Mouse (Mus musculus): ENCODE results near the gene Gm6760. TPM values are rescaled to one million over a fixed set of nuclear protein-coding genes. Genes with fewer than 3 reads are reported as not detected.

Gene Gm6760
- not detected for polyA plus RNA-seq (2012; fragmentation: generic; extraction: Trizol)
- long read RNA-seq, experiment 1 = 0 reads
- long read RNA-seq, experiment 2 = 0 reads

GRCm38 (mm10) chrX:64152098-64152497 is at the start of gene Gm6760:
TSS of gene Gm6760 (minus strand) at chrX:64152198.
- Histone ChIP-seq H3K79me2 (ENCODE audit: control insufficient read depth, insufficient read depth) (no peaks in the 10 kb centered on the region), H3K79me3 (ENCODE audit: low read depth) (no peaks in the 10 kb centered on the region), H3K4me3 (ENCODE audit: insufficient read depth, poor library complexity, severe bottlenecking) (no peak within 1 kb of the TSS), H3K27me3 (ENCODE audit: control insufficient read depth, insufficient read depth, insufficient read length) (no peaks in the 10 kb centered on the region), H3K36me3 (ENCODE audit: control insufficient read depth, insufficient read depth) (no peaks in the 10 kb centered on the region), H3ac (ENCODE audit: control insufficient read depth, insufficient read length, low read depth) (no peak within 1 kb of the TSS)
- no peak for TF ChIP-seq MYOG (IDR thresholded peaks at IDR 0.05; ENCODE audit: control insufficient read depth, extremely low read depth, insufficient read length)
- TF ChIP-seq USF1 (IDR thresholded peaks at IDR 0.05; ENCODE audit: low read depth) = no peak
- TF ChIP-seq CEBPB (IDR thresholded peaks at IDR 0.05; ENCODE audit: low read depth) = no peak
- TF ChIP-seq FOSL1 (IDR thresholded peaks at IDR 0.05; ENCODE audit: insufficient read depth, low read length, poor library complexity, severe bottlenecking) = no peak
- no peak for TF ChIP-seq CTCF (IDR thresholded peaks at IDR 0.05; ENCODE audit: control insufficient read depth, insufficient read depth, insufficient read length)
- TF ChIP-seq MAX (IDR thresholded peaks at IDR 0.05) = no peak
- TF ChIP-seq MYOD1 (IDR thresholded peaks at IDR 0.05; ENCODE audit: control insufficient read depth, insufficient read length, low read depth) = no peak

DNA sequence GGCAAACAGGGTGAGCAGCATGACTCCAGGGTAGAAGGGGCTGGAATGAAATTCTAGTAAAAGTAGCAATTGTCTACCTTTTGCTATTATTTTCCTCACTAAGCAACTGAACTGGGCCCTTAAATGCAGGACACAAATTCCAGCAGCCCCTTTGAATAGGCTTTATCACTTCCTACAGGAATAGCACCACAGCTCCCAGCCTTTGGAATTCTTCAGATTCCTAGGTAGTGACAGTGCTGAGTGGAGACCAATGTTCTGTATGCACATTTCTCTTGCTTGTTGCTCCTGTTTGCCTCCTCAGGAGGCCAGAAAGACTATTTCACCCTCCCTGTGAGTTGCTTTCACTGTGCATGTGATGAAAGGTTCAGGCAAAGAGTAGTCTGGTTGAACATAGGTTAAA is 29.2 kb upstream of the Gm6760 start:
- H3ac ChIP-seq (ENCODE audit: control insufficient read depth, insufficient read length, low read depth) = no peak overlapping the region
- H3K36me3 ChIP-seq (ENCODE audit: control insufficient read depth, insufficient read depth) = no peaks in the 10 kb centered on the region
- no peak overlapping the region for H3K4me3 ChIP-seq (ENCODE audit: insufficient read depth, poor library complexity, severe bottlenecking)
- H3K27me3 ChIP-seq (ENCODE audit: control insufficient read depth, insufficient read depth, insufficient read length) = no peaks in the 10 kb centered on the region
- TF ChIP-seq MYOG (IDR thresholded peaks at IDR 0.05; ENCODE audit: control insufficient read depth, extremely low read depth, insufficient read length) = no peak
- TF ChIP-seq CEBPB (IDR thresholded peaks at IDR 0.05; ENCODE audit: low read depth) = no peak
- TF ChIP-seq FOSL1 (IDR thresholded peaks at IDR 0.05; ENCODE audit: insufficient read depth, low read length, poor library complexity, severe bottlenecking) = no peak
- no peak for TF ChIP-seq MAX (IDR thresholded peaks at IDR 0.05)
- TF ChIP-seq USF1 (IDR thresholded peaks at IDR 0.05; ENCODE audit: low read depth) = no peak
- TF ChIP-seq CTCF (IDR thresholded peaks at IDR 0.05; ENCODE audit: control insufficient read depth, insufficient read depth, insufficient read length) = no peak
- TF ChIP-seq MYOD1 (IDR thresholded peaks at IDR 0.05; ENCODE audit: control insufficient read depth, insufficient read length, low read depth) = no peak
- H3K79me2 ChIP-seq (ENCODE audit: control insufficient read depth, insufficient read depth) = no peaks in the 10 kb centered on the region
- H3K79me3 ChIP-seq (ENCODE audit: low read depth) = no peaks in the 10 kb centered on the region

DNA sequence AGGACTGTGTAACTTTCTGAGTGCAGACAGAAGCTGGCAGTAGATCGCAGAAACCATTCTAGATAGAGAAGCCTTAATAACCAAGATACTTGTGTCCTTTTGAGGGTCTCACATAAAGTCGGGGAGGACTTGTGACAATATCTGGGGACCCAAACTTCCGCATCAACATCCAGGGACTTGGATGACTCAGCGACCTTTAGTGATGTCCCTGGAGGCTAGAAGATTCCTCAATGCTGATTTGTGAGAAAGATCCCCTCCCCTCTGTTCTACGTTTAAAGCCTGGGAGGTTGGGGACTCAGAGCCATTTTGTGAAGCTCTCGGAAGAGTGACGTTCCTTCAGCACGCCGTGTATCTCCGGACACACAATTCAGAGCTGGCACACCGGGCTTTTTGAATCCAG is 21.2 kb upstream of the Gm6760 start, which contains the start of gene 3830417A13Rik:
3830417A13Rik (plus strand) TSS at position 301 of the 400 bp plus-strand sequence.
- H3K4me3 ChIP-seq (ENCODE audit: insufficient read depth, poor library complexity, severe bottlenecking) = no peak within 1 kb of the TSS
- no peak for TF ChIP-seq MAX (IDR thresholded peaks at IDR 0.05)
- no peak for TF ChIP-seq MYOG (IDR thresholded peaks at IDR 0.05; ENCODE audit: control insufficient read depth, extremely low read depth, insufficient read length)
- no peak for TF ChIP-seq USF1 (IDR thresholded peaks at IDR 0.05; ENCODE audit: low read depth)
- no peak for TF ChIP-seq CEBPB (IDR thresholded peaks at IDR 0.05; ENCODE audit: low read depth)
- TF ChIP-seq FOSL1 (IDR thresholded peaks at IDR 0.05; ENCODE audit: insufficient read depth, low read length, poor library complexity, severe bottlenecking) = no peak
- TF ChIP-seq CTCF (IDR thresholded peaks at IDR 0.05; ENCODE audit: control insufficient read depth, insufficient read depth, insufficient read length) = no peak
- TF ChIP-seq MYOD1 (IDR thresholded peaks at IDR 0.05; ENCODE audit: control insufficient read depth, insufficient read length, low read depth) = no peak

More for the DNA sequence above, 21.2 kb upstream of the Gm6760 start, which contains the start of gene 3830417A13Rik:
- Histone ChIP-seq H3K79me2 (ENCODE audit: control insufficient read depth, insufficient read depth) (no peaks in the 10 kb centered on the region), H3K79me3 (ENCODE audit: low read depth) (no peaks in the 10 kb centered on the region), H3K27me3 (ENCODE audit: control insufficient read depth, insufficient read depth, insufficient read length) (no peaks in the 10 kb centered on the region), H3ac (ENCODE audit: control insufficient read depth, insufficient read length, low read depth) (no peak within 1 kb of the TSS), H3K36me3 (ENCODE audit: control insufficient read depth, insufficient read depth) (no peaks in the 10 kb centered on the region)

Other genes with a start within 250 kb of the Gm6760 start
- 1.8 TPM for gene 3830417A13Rik, start 21.4 kb upstream of the Gm6760 start, polyA plus RNA-seq (2012; fragmentation: generic; extraction: Trizol)
- not detected for gene Slitrk4, start 124.8 kb upstream of the Gm6760 start, polyA plus RNA-seq (2012; fragmentation: generic; extraction: Trizol)